Mouse (Mus musculus): ENCODE results near the gene Tmem86a.

- TF ChIP-seq CTCF (IDR thresholded peaks at IDR 0.05; ENCODE audit: borderline replicate concordance, control insufficient read depth, extremely low read depth, insufficient read depth, low read length, poor library complexity) (no peak), POLR2A (IDR thresholded peaks at IDR 0.05; ENCODE audit: control insufficient read depth, extremely low read depth, insufficient read depth, low read length, poor library complexity) (no peak)
Measured at GRCm38 (mm10) chr7:47077451-47077850, 27.1 kb downstream of the Tmem86a start.
